Mouse (Mus musculus): ENCODE data around the gene Pbx4. TPM values are rescaled to one million over a fixed set of nuclear protein-coding genes. Genes with fewer than 3 reads are reported as not detected.

Gene Pbx4
- polyA plus RNA-seq (2014; fragmentation: Nextera tagmentation; extraction: Ambion mirVana): 5.9 and 8.8 TPM in 2 replicates

DNA sequence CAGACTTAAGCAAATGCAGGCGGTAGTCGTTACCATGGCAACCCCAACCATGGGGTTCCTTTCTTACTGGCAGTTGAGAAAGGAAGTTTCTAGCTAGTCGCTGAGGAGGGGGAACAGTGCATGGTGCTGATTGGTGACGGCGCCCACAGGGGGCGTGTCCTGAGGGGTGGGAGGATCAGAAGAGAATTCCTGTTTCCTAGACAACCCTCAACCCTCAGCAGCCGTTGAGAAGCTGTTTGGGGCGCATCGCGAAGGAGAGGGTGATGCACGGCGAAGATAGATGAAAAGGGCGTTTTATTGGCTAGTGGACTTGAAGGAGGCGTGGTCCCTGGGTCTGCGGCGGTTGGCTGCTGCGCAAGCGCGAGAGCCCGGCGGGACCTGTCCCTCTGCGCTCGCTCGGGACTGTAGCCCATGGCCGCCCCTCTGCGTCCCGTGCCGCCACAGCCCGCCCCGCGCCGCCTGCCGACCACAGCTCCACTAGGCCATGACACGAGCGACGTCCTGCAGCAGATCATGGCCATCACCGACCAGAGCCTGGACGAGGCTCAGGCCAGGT is at the start of gene Pbx4:
Gene Pbx4, plus strand, starts transcription at position 194 of the 556 bp plus-strand sequence.
- Histone ChIP-seq H3K4me3 (ENCODE audit: low read depth, low read length) (peak within 1 kb of the TSS; percentile 56), H3K4me1 (ENCODE audit: control insufficient read depth, insufficient read depth, low read length) (peaks cover 3% of the 10 kb centered on the region; the same call in 1 of the 2 replicates), H3K9me3 (ENCODE audit: control insufficient read depth, low read depth, low read length) (no peaks in the 10 kb centered on the region), H3K36me3 (ENCODE audit: control insufficient read depth, insufficient read depth, low read length) (0 out of 2 replicates have a peak, but pooled peaks cover 2% of the 10 kb centered on the region), H3K27ac (ENCODE audit: low read length) (no peak within 1 kb of the TSS), H3K4me2 (replicated peaks; ENCODE audit: low read depth, low read length) (peak within 1 kb of the TSS; percentile 89), H3K27me3 (ENCODE audit: control insufficient read depth, insufficient read depth, low read length) (no peaks in the 10 kb centered on the region), H3K9ac (replicated peaks; ENCODE audit: low read depth, low read length) (peak within 1 kb of the TSS; percentile 28; the same call in 1 of the 2 replicates)
- ATAC-seq (ENCODE audit: insufficient number of reproducible peaks, insufficient read depth, low FRiP score, low read depth): peak; percentile 96
- 0% methylated on average over 38 of the region's 38 CpGs for WGBS

DNA sequence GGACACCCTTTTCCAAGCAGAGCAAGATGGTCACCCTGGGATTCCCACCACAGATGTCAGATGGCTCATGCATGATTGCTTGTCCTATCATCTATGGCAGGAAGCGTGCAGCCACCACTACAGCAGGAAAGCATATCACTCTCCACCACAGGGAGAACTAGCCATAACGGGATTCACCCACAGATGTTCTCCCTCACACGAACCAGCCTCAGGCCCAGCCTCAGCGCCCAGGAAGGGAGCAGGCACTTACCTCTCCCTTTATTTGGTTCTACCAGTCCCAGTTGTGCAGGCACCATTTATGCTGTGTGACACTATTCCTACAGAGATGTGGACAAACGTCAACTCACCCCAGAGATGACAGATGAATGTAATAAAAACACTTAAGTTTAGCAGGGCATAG is 43.2 kb upstream of the Pbx4 start:
- Histone ChIP-seq H3K4me3 (ENCODE audit: low read depth, low read length) (no peak overlapping the region), H3K27ac (ENCODE audit: low read length) (no peak overlapping the region), H3K4me1 (ENCODE audit: control insufficient read depth, insufficient read depth, low read length) (peaks cover 10% of the 10 kb centered on the region), H3K4me2 (replicated peaks; ENCODE audit: low read depth, low read length) (no peak overlapping the region), H3K9ac (replicated peaks; ENCODE audit: low read depth, low read length) (no peak overlapping the region), H3K36me3 (ENCODE audit: control insufficient read depth, insufficient read depth, low read length) (peaks cover 4% of the 10 kb centered on the region), H3K27me3 (ENCODE audit: control insufficient read depth, insufficient read depth, low read length) (no peaks in the 10 kb centered on the region), H3K9me3 (ENCODE audit: control insufficient read depth, low read depth, low read length) (no peaks in the 10 kb centered on the region)
- no peak for ATAC-seq (ENCODE audit: insufficient number of reproducible peaks, insufficient read depth, low FRiP score, low read depth)
- 89% methylated on average over 5 of the region's 5 CpGs for WGBS

DNA sequence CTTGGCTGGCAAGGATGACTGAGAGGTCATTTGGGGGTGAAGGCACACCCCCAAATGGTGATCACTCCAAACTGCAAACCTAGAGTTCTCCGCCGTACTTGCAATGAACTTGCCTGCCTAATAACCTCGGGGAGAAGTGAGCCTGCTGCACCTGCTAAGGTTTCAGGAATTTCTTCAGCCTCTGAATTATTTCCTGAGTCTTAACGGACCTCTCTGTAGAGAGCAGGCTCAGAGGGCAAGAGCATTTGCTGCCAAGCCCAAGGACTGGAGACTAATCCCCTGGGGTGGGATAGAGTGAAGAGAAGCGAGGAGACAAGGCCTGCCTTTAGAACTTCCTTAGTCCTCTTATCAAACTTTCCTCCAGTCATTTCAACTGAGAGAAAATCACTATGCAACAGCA is 42.6 kb upstream of the Pbx4 start:
- Histone ChIP-seq H3K27me3 (ENCODE audit: control insufficient read depth, insufficient read depth, low read length) (no peaks in the 10 kb centered on the region), H3K4me1 (ENCODE audit: control insufficient read depth, insufficient read depth, low read length) (peaks cover 10% of the 10 kb centered on the region), H3K27ac (ENCODE audit: low read length) (no peak overlapping the region), H3K9ac (replicated peaks; ENCODE audit: low read depth, low read length) (no peak overlapping the region), H3K4me2 (replicated peaks; ENCODE audit: low read depth, low read length) (0 out of 2 replicates have a peak overlapping the region, but pooled peaks have one; percentile 79), H3K9me3 (ENCODE audit: control insufficient read depth, low read depth, low read length) (no peaks in the 10 kb centered on the region), H3K36me3 (ENCODE audit: control insufficient read depth, insufficient read depth, low read length) (peaks cover 9% of the 10 kb centered on the region), H3K4me3 (ENCODE audit: low read depth, low read length) (peak overlapping the region; percentile 95; the same call in 1 of the 2 replicates)
- ATAC-seq (ENCODE audit: insufficient number of reproducible peaks, insufficient read depth, low FRiP score, low read depth): no peak
- WGBS: 65% methylated on average over 5 of the region's 5 CpGs

DNA sequence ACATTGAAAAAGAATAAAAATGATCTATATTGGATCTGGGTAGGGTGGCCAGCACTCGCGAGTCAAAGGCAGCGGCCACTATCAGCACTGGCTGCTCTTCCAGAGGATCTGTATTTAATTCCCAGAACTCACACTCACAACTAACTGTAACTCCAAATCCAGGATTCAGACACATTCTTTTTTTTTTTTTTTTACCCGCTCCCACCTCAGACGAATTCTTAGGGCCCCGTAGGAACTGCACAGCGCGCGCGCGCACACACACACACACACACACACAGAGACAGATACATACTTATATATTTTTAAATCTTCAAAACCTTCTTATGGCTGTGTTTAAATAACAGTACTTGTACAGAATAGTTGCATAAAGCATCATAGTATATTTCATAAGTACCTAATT is 41.9 kb upstream of the Pbx4 start:
- Histone ChIP-seq H3K36me3 (ENCODE audit: control insufficient read depth, insufficient read depth, low read length) (peaks cover 15% of the 10 kb centered on the region), H3K9me3 (ENCODE audit: control insufficient read depth, low read depth, low read length) (no peaks in the 10 kb centered on the region), H3K27me3 (ENCODE audit: control insufficient read depth, insufficient read depth, low read length) (no peaks in the 10 kb centered on the region), H3K4me1 (ENCODE audit: control insufficient read depth, insufficient read depth, low read length) (peaks cover 10% of the 10 kb centered on the region), H3K4me3 (ENCODE audit: low read depth, low read length) (peak overlapping the region; percentile 95), H3K9ac (replicated peaks; ENCODE audit: low read depth, low read length) (peak overlapping the region; percentile 87), H3K27ac (ENCODE audit: low read length) (peak overlapping the region; percentile 66; the same call in 1 of the 2 replicates), H3K4me2 (replicated peaks; ENCODE audit: low read depth, low read length) (peak overlapping the region; percentile 79)
- 27% methylated on average over 11 of the region's 11 CpGs for WGBS
- ATAC-seq (ENCODE audit: insufficient number of reproducible peaks, insufficient read depth, low FRiP score, low read depth): no peak

DNA sequence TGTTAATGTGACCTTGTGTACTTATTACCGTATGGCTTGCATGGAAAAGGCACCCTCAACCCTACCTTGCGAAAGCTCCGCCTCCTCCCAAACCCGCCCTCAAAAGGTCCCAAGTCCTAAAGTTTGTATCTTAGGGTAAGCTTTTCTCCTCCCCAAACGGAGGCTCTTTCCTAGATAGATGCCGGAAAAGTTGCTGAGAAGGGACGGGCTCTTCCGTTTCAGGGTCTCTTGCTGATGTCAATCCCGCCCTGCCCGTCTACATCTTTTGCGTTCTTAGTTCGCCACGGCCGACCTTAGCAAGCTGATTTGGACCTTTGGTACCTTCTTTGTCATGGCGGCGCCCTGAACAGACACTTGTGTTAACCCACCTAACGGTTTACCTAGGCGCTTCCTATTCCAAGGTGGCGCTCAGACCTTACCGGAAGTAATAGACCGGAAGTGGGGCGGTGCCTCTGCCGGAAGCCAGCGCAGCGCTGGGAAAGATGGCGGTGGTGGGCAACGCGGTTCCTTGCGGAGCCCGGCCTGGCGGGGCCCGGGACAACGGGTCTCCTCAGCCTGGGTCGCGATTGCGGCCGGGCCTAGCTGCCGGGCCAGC is 41.4 kb upstream of the Pbx4 start, which contains the start of the genes Atp13a1 and Zfp866:
Gene Atp13a1, plus strand, starts transcription at position 391 of the 595 bp plus-strand sequence.
Gene Zfp866, minus strand, starts transcription at position 406 of the 595 bp plus-strand sequence.
- H3K27ac ChIP-seq (ENCODE audit: low read length): peak within 1 kb of the TSS; percentile 66
- H3K36me3 ChIP-seq (ENCODE audit: control insufficient read depth, insufficient read depth, low read length): peaks cover 16% of the 10 kb centered on the region
- peak within 1 kb of the TSS; percentile 79 for H3K4me2 ChIP-seq (replicated peaks; ENCODE audit: low read depth, low read length)
- no peaks in the 10 kb centered on the region for H3K9me3 ChIP-seq (ENCODE audit: control insufficient read depth, low read depth, low read length)
- H3K9ac ChIP-seq (replicated peaks; ENCODE audit: low read depth, low read length): peak within 1 kb of the TSS; percentile 87
- no peaks in the 10 kb centered on the region for H3K27me3 ChIP-seq (ENCODE audit: control insufficient read depth, insufficient read depth, low read length)
- H3K4me3 ChIP-seq (ENCODE audit: low read depth, low read length): peak within 1 kb of the TSS; percentile 95
- ATAC-seq (ENCODE audit: insufficient number of reproducible peaks, insufficient read depth, low FRiP score, low read depth): peak; percentile 93
- H3K4me1 ChIP-seq (ENCODE audit: control insufficient read depth, insufficient read depth, low read length): peaks cover 10% of the 10 kb centered on the region
- WGBS: under 1% methylated on average over 38 of the region's 38 CpGs

DNA sequence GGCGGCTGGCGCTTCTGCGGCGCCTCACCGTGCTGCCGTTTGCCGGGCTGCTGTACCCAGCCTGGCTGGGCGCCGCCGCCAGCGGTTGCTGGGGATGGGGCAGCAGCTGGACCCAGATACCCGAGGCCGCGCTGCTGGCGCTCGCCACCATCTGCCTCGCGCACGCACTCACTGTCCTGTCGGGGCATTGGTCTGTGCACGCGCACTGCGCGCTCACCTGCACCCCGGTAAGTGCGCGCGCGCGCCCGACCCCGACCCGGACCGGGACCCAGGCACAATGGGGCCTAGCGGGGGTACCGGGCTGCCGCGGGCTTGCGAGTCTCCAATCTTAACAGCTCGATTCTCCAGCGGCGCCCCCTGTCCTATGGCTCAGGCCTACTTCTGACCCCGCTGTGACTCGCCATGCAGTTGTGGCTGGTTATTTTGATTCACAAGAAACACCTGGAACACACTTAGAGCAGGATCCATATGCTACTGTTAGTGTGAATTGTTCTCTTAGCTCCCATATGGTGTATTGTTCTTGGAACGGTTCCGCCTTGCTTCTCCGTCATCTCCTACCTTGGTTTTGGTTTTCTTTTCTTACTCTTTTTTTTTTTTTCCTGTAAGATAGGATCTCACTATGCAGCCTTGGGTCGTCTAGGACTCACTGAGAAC is 40.7 kb upstream of the Pbx4 start:
- WGBS: under 1% methylated on average over 48 of the region's 48 CpGs
- peaks cover 10% of the 10 kb centered on the region for H3K4me1 ChIP-seq (ENCODE audit: control insufficient read depth, insufficient read depth, low read length)
- ATAC-seq (ENCODE audit: insufficient number of reproducible peaks, insufficient read depth, low FRiP score, low read depth): peak; percentile 64

DNA sequence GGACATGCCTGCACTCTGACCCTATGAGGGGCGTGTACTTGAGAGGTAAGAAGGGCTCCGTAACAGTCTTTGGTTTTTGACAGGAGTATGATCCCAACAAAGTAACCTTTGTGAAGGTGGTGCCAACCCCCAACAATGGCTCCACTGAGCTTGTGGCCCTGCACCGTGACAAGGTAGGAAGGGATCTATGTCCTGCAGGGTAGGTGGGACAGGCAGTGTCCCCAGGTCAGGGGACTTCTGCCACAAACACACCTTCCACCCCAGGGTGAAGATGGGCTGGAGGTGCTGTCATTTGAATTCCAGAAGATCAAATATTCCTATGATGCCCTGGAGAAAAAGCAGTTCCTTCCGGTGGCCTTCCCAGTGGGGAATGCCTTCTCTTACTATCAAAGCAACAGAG is 38.6 kb upstream of the Pbx4 start:
- ATAC-seq (ENCODE audit: insufficient number of reproducible peaks, insufficient read depth, low FRiP score, low read depth): no peak
- no peaks in the 10 kb centered on the region for H3K9me3 ChIP-seq (ENCODE audit: control insufficient read depth, low read depth, low read length)
- H3K4me2 ChIP-seq (replicated peaks; ENCODE audit: low read depth, low read length): no peak overlapping the region
- H3K36me3 ChIP-seq (ENCODE audit: control insufficient read depth, insufficient read depth, low read length): peaks cover 44% of the 10 kb centered on the region
- no peak overlapping the region for H3K27ac ChIP-seq (ENCODE audit: low read length)
- H3K4me3 ChIP-seq (ENCODE audit: low read depth, low read length): no peak overlapping the region
- WGBS: 89% methylated on average over 4 of the region's 4 CpGs
- H3K4me1 ChIP-seq (ENCODE audit: control insufficient read depth, insufficient read depth, low read length): peaks cover 10% of the 10 kb centered on the region
- H3K27me3 ChIP-seq (ENCODE audit: control insufficient read depth, insufficient read depth, low read length): no peaks in the 10 kb centered on the region
- H3K9ac ChIP-seq (replicated peaks; ENCODE audit: low read depth, low read length): no peak overlapping the region

More for the DNA sequence above, 40.7 kb upstream of the Pbx4 start:
- Histone ChIP-seq H3K4me3 (ENCODE audit: low read depth, low read length) (peak overlapping the region; percentile 95), H3K27ac (ENCODE audit: low read length) (peak overlapping the region; percentile 66), H3K27me3 (ENCODE audit: control insufficient read depth, insufficient read depth, low read length) (no peaks in the 10 kb centered on the region), H3K36me3 (ENCODE audit: control insufficient read depth, insufficient read depth, low read length) (peaks cover 23% of the 10 kb centered on the region), H3K9me3 (ENCODE audit: control insufficient read depth, low read depth, low read length) (no peaks in the 10 kb centered on the region), H3K4me2 (replicated peaks; ENCODE audit: low read depth, low read length) (peak overlapping the region; percentile 79), H3K9ac (replicated peaks; ENCODE audit: low read depth, low read length) (peak overlapping the region; percentile 87)

DNA sequence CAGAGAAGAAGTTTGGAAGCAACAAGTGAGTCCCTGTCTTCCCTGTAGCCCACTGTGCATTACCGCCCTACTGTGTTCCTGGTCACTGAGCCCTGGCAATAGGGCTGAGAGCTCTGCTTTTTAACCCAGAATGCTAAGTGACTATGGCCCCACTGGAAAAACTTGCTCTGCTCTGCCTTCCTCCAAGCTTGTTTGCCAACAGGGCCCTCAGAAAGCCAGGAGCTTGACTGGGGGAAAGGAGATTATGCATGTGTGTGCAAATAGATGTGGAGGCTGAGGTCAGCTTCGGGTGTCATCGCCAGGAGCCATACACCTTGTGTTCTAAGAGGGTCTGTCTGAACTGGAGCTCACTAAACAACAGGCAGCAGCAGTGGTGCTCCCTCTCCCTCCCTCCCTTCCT is 38.2 kb upstream of the Pbx4 start:
- Histone ChIP-seq H3K4me1 (ENCODE audit: control insufficient read depth, insufficient read depth, low read length) (peaks cover 10% of the 10 kb centered on the region), H3K36me3 (ENCODE audit: control insufficient read depth, insufficient read depth, low read length) (peaks cover 48% of the 10 kb centered on the region), H3K9ac (replicated peaks; ENCODE audit: low read depth, low read length) (no peak overlapping the region), H3K4me3 (ENCODE audit: low read depth, low read length) (no peak overlapping the region), H3K9me3 (ENCODE audit: control insufficient read depth, low read depth, low read length) (no peaks in the 10 kb centered on the region), H3K4me2 (replicated peaks; ENCODE audit: low read depth, low read length) (no peak overlapping the region), H3K27ac (ENCODE audit: low read length) (no peak overlapping the region), H3K27me3 (ENCODE audit: control insufficient read depth, insufficient read depth, low read length) (no peaks in the 10 kb centered on the region)
- no peak for ATAC-seq (ENCODE audit: insufficient number of reproducible peaks, insufficient read depth, low FRiP score, low read depth)
- WGBS: 86% methylated on average over 3 of the region's 3 CpGs

Measured in stomach, embryonic 14.5 days (tissue).